Mouse (Mus musculus) neural tube, embryonic 11.5 days (tissue): Measurements from ENCODE around the gene Sap30. TPM values are rescaled to one million over a fixed set of nuclear protein-coding genes. Genes with fewer than 3 reads are reported as not detected.
"Not testable (repeated sequence)": the region's sequence is repeated elsewhere in the genome, so short reads cannot be mapped to it uniquely, and the experiment has no call there.

ENCODE experiments used
- ATAC-seq: fragments of 200-750 bp; cut with Nextera tagmentation; 2 replicates; pipeline ENCODE4 v1.8.0; 2017; ENCODE audit warnings: moderate number of reproducible peaks, mild to moderate bottlenecking, moderate TSS enrichment, moderate library complexity; ENCODE audit not compliant: insufficient read depth, low FRiP score, low TSS enrichment
- DNase-seq: peaks from one replicate; pipeline ENCODE4 v3.0.0-alpha.2; 2015; ENCODE audit warnings: low spot score
- H3K27ac ChIP-seq: fragments of 300-500 bp; sonication (generic); 2 replicates; pipeline ENCODE4 v1.5.1; 2014; ENCODE audit warnings: low read depth, mild to moderate bottlenecking, low read length
- H3K27me3 ChIP-seq: fragments of 300-500 bp; sonication (generic); 2 replicates; pipeline ENCODE4 v1.6.1; 2014; ENCODE audit warnings: mild to moderate bottlenecking, low read length, mixed read lengths; ENCODE audit not compliant: control insufficient read depth, insufficient read depth
- H3K36me3 ChIP-seq: fragments of 300-500 bp; sonication (generic); 2 replicates; pipeline ENCODE4 v1.6.1; 2014; ENCODE audit warnings: mild to moderate bottlenecking, low read length, moderate library complexity, mixed read lengths; ENCODE audit not compliant: control insufficient read depth, insufficient read depth
- H3K4me1 ChIP-seq: fragments of 300-500 bp; sonication (generic); 2 replicates; pipeline ENCODE4 v1.6.1; 2014; ENCODE audit warnings: low read length, mixed read lengths; ENCODE audit not compliant: control insufficient read depth, insufficient read depth
- H3K4me2 ChIP-seq: fragments of 300-500 bp; sonication (generic); 2 replicates; pipeline ENCODE4 v1.6.1; 2014; ENCODE audit warnings: low read depth, mild to moderate bottlenecking, moderate library complexity
- H3K4me3 ChIP-seq: fragments of 300-500 bp; sonication (generic); 2 replicates; pipeline ENCODE4 v1.5.1; 2014; ENCODE audit warnings: low read depth, low read length
- H3K9ac ChIP-seq: fragments of 300-500 bp; sonication (generic); 2 replicates; pipeline ENCODE4 v1.6.1; 2014; ENCODE audit warnings: mild to moderate bottlenecking, low read length
- H3K9me3 ChIP-seq: fragments of 300-500 bp; sonication (generic); 2 replicates; pipeline ENCODE4 v1.6.1; 2016; ENCODE audit warnings: low read length; ENCODE audit not compliant: control insufficient read depth
- WGBS: fragments of 180-500 bp; shearing (Covaris S2); extraction: QIAGEN DNeasy Blood & Tissue Kit; methylation state at CpG from one replicate; pipeline ENCODE4 v1.1.7; 2014; 5-methylcytosine and 5-hydroxymethylcytosine counted together
- polyA plus RNA-seq: library from polyadenylated mRNA; unstranded; fragments of >200 nt; fragmentation: Nextera tagmentation; extraction: Ambion mirVana; gene quantifications from 2 replicates; pipeline ENCODE4 v1.2.1, GENCODE M21; 2014

The Sap30 gene
- polyA plus RNA-seq, 1 experiment from 2014 or later = 103 TPM

DNA sequence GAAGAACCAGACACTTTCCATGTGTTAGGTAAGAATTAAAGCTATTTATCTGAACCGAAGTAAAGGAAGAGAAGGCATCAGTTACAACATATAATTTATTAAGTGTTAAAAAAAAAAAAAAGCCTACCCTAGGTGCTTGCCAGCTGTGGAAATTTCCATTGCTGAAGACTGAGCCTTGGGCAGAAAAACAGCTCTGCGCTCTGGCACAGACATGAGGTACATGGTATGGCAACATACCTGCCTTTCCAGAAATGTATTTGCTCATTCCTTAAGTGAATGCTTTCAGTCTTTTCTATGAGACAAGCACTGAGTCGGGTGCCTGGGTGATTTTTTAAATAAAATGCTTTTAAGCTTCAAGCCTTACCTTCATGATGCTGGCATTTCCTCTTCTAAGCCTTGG, 29.7 kb downstream of the Sap30 start:
- Histone ChIP-seq H3K9ac (no peak overlapping the region), H3K36me3 (no peaks in the 10 kb centered on the region), H3K27me3 (no peaks in the 10 kb centered on the region), H3K4me1 (no peaks in the 10 kb centered on the region), H3K4me3 (no peak overlapping the region), H3K9me3 (no peaks in the 10 kb centered on the region), H3K4me2 (no peak overlapping the region), H3K27ac (no peak overlapping the region)
- DNase-seq (no peak), ATAC-seq (no peak)
- WGBS = 82% methylated on average over 3 of the region's 3 CpGs

DNA sequence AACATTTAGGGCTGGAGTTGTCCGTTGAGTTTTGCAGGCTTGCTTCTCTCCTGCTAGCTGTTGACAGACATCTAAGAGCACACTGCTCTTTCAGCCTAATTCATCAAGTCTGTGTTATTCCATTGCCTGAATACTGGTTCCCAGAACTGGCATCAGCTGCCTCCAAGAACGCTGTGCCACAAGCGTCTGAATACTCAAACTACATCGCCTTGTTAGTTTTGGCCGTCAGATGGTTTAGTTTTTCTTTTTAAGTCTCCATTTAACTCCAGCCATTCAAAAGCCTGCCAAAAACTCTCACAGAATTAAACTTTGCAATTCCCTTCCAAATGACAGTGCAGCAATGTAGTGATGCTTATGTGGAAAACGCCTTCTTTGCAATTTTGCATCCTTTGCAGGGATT, 30.5 kb downstream of the Sap30 start:
- Histone ChIP-seq H3K4me1 (no peaks in the 10 kb centered on the region), H3K27me3 (no peaks in the 10 kb centered on the region), H3K9me3 (no peaks in the 10 kb centered on the region), H3K36me3 (no peaks in the 10 kb centered on the region), H3K9ac (no peak overlapping the region), H3K4me3 (no peak overlapping the region), H3K27ac (no peak overlapping the region), H3K4me2 (no peak overlapping the region)
- DNase-seq = no peak
- no peak for ATAC-seq
- 91% methylated on average over 6 of the region's 6 CpGs for WGBS

DNA sequence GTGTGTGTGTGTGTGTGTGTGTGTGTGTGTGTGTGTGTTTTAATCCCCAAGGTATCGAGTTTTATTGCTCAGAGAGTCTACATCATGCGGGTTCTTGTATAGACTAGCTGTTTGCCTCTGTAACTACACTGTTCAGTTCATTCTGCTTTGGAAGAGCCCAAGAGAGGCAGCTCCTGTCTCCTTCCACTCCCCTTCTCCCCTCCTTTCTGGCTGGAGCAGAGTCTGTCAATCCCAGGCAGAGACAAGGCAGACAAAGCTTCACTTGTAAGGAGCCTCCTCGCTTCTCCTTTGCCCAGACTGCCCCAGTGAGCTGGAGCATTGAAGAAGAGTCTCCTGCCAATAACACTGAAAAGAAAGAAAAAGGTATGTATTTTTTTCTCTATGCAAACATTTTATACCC, 31.9 kb downstream of the Sap30 start, which contains the start of gene Scrg1:
TSS of gene Scrg1 (plus strand) at position 159 of the 400 bp plus-strand sequence.
- Histone ChIP-seq H3K4me3 (no peak within 1 kb of the TSS), H3K27me3 (no peaks in the 10 kb centered on the region), H3K4me2 (no peak within 1 kb of the TSS), H3K9me3 (no peaks in the 10 kb centered on the region), H3K27ac (no peak within 1 kb of the TSS), H3K36me3 (no peaks in the 10 kb centered on the region), H3K4me1 (no peaks in the 10 kb centered on the region), H3K9ac (no peak within 1 kb of the TSS)
- WGBS = 78% methylated on average over 3 of the region's 3 CpGs
- ATAC-seq (no peak), DNase-seq (no peak)

DNA sequence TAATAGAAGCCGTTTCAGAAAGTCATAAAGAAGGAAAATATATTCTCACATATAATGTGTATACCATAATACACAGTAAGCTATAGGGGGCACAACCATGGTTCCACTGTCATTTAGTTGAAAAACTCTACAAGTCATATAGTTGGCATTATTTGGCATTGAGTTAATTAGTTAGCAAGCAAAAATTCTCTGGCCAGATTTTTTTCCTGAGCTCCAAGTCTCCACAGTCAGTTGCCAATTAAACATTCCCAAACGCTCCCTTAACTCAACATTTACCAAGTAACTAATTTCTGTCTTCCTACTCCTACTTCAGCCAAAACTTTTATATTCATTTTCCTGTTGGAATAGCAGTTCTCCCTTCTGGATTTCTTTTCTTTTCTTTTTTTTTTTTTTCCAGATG, 34.3 kb downstream of the Sap30 start:
- Histone ChIP-seq H3K4me3 (no peak overlapping the region), H3K4me2 (no peak overlapping the region), H3K9ac (no peak overlapping the region), H3K27ac (no peak overlapping the region), H3K36me3 (no peaks in the 10 kb centered on the region), H3K4me1 (no peaks in the 10 kb centered on the region), H3K9me3 (no peaks in the 10 kb centered on the region), H3K27me3 (no peaks in the 10 kb centered on the region)
- ATAC-seq (no peak), DNase-seq (no peak)
- 88% methylated on average over 2 of the region's 2 CpGs for WGBS

DNA sequence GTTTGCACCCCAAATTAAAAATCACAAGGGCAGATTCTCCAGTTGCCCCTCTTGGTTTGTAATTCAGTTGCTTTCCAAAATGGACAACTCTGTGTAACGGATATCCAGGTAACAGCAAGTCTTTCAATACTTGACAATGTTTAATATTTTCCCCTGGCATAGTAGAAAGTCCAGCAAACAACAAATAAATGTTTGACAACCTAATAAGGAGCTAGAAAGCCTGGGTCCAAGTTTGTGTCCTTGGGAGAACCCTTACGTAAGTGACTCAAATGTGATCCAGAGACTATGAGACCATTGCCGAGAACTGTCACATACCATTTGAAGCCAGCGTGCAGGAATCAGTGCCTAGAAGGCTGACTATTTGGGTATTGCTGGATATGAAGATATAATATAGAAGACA, 35.8 kb downstream of the Sap30 start:
- no peak for ATAC-seq
- Histone ChIP-seq H3K36me3 (no peaks in the 10 kb centered on the region), H3K27me3 (no peaks in the 10 kb centered on the region), H3K4me2 (no peak overlapping the region), H3K9me3 (no peaks in the 10 kb centered on the region), H3K9ac (no peak overlapping the region), H3K4me3 (no peak overlapping the region), H3K27ac (no peak overlapping the region), H3K4me1 (no peaks in the 10 kb centered on the region)
- 96% methylated on average over 4 of the region's 4 CpGs for WGBS
- DNase-seq = no peak

DNA sequence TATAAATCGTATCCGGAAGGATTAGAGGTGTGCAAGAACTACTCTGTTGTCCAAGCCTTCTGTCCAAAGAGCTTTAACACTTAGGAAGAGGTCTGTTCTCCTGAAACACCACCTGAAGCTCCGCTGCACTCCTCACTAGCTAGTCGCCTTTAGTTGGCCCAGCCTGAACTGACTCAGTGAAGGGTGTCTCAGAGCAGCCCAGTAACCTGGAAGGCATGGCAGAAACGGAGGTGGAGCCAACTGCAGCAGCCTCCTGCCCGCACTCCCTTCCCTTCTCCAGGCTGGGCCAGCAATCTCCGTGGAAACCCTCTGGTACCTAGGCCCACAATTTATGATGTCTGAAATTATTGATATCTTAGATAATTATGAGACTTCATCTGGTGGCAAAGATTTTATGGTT, 36.9 kb downstream of the Sap30 start:
- 72% methylated on average over 7 of the region's 7 CpGs for WGBS

DNA sequence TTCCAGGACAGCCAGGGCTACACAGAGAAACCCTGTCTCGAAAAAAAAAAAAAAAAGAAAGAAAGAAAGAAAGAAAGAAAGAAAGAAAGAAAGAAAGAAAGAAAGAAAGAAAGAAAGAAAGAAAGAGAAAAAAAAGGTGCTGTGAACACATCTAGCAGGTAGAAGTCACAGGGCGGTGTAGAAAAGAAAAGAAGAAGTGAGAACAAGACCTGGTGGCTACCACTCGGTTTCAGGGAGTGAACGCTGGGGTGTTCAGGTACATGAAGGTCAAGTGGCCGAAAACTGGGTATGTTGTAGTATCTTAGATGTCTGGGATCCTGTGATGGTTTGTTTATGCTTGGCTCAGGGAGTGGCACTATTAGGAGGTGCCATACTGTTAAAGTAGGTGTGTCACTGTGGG, 41.8 kb downstream of the Sap30 start:
- H3K9ac ChIP-seq, H3K27me3 ChIP-seq, H3K4me3 ChIP-seq, H3K27ac ChIP-seq, H3K36me3 ChIP-seq, H3K4me1 ChIP-seq, H3K9me3 ChIP-seq, DNase-seq, ATAC-seq, H3K4me2 ChIP-seq: not testable (repeated sequence)
- WGBS = 89% methylated on average over 4 of the region's 5 CpGs

More for the DNA sequence above, 36.9 kb downstream of the Sap30 start:
- no peak overlapping the region for H3K4me2 ChIP-seq
- ATAC-seq (no peak), DNase-seq (no peak)
- H3K27ac ChIP-seq = no peak overlapping the region
- no peaks in the 10 kb centered on the region for H3K4me1 ChIP-seq
- no peaks in the 10 kb centered on the region for H3K27me3 ChIP-seq
- no peak overlapping the region for H3K4me3 ChIP-seq
- no peak overlapping the region for H3K9ac ChIP-seq
- no peaks in the 10 kb centered on the region for H3K36me3 ChIP-seq
- H3K9me3 ChIP-seq = no peaks in the 10 kb centered on the region

DNA sequence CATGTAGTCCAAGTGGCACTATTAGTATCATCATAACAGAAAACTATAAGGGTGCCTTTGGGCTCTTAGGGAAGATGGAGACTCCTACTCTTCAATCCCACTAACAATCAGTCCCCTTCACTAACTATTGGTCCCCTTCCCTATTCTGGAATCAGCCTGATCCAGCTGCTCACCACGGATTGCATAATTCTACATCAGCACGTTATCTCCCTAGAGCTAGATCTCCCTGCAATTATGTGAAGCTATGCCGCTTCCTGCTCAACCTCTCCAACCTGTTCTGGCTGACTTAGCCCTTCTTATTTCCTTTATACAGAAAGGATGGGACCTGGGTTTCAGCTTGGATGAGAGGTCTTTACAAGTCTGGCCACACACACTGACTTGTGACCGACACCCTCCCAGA, 44.4 kb downstream of the Sap30 start:
- no peak overlapping the region for H3K27ac ChIP-seq
- H3K9me3 ChIP-seq = no peaks in the 10 kb centered on the region
- no peaks in the 10 kb centered on the region for H3K27me3 ChIP-seq
- H3K36me3 ChIP-seq = no peaks in the 10 kb centered on the region
- no peak for DNase-seq
- 78% methylated on average over 4 of the region's 4 CpGs for WGBS
- H3K4me1 ChIP-seq = no peaks in the 10 kb centered on the region
- no peak overlapping the region for H3K4me2 ChIP-seq
- no peak overlapping the region for H3K4me3 ChIP-seq
- no peak for ATAC-seq
- no peak overlapping the region for H3K9ac ChIP-seq

DNA sequence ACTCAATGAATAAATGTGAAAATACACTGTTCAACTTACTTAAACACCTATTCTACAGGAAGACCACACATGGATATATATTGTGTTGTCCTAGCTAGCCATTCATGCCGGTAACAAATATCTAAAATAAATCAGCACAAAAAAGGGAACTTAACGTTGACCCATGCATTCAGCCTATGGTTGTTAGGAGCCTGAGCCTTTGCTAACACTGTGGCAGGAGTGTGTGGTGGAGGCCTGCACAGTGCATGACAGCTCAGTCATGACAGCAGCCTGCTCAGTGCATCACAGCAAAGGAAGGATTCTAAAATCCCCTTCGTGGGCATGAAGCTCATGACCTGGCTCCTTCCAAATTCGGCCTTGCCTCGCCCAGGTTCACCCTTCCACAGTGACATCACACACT, 46.1 kb downstream of the Sap30 start:
- WGBS = 87% methylated on average over 5 of the region's 5 CpGs
- H3K9me3 ChIP-seq = no peaks in the 10 kb centered on the region
- no peak overlapping the region for H3K9ac ChIP-seq
- H3K4me2 ChIP-seq = no peak overlapping the region
- no peaks in the 10 kb centered on the region for H3K36me3 ChIP-seq
- H3K4me3 ChIP-seq = no peak overlapping the region
- ATAC-seq = no peak
- H3K27ac ChIP-seq = no peak overlapping the region
- DNase-seq = no peak
- no peaks in the 10 kb centered on the region for H3K4me1 ChIP-seq
- H3K27me3 ChIP-seq = no peaks in the 10 kb centered on the region
